Mouse (Mus musculus): ENCODE data around the gene Timeless. TPM values are rescaled to one million over a fixed set of nuclear protein-coding genes. Genes with fewer than 3 reads are reported as not detected.
"Not testable (repeated sequence)": the region's sequence is repeated elsewhere in the genome, so short reads cannot be mapped to it uniquely, and the experiment has no call there.

Timeless gene
- polyA plus RNA-seq, 1 experiment from 2014 or later, result 23.6 TPM

- H3K27me3 ChIP-seq (ENCODE audit: control insufficient read depth, insufficient read depth, low read depth, low read length), result no peaks in the 10 kb centered on the region
- H3K36me3 ChIP-seq (ENCODE audit: control insufficient read depth, insufficient read depth), result no peaks in the 10 kb centered on the region
- peak overlapping the region; percentile 80 for H3K4me2 ChIP-seq (ENCODE audit: low read depth, low read length)
- H3K4me1 ChIP-seq (ENCODE audit: control insufficient read depth, low read depth, low read length), result peaks cover 22% of the 10 kb centered on the region
- 12% methylated on average over 14 of the region's 14 CpGs for WGBS (ENCODE audit: insufficient replicate concordance)
- H3K9me3 ChIP-seq (replicated peaks; ENCODE audit: control insufficient read depth, low read length), result no peaks in the 10 kb centered on the region
- H3K9ac ChIP-seq (ENCODE audit: low read depth, low read length), result peak overlapping the region; percentile 43
- H3K4me3 ChIP-seq (ENCODE audit: low read depth, low read length), result peak overlapping the region; percentile 74
- no peak overlapping the region for H3K27ac ChIP-seq (ENCODE audit: low read length)
- ATAC-seq (ENCODE audit: low read depth), result peak; percentile 20
These were observed 20.9 kb upstream of the Timeless start for GRCm38 (mm10) chr10:128210954-128211353.

GRCm38 (mm10) chr10:128211390-128212108, 20.3 kb upstream of the Timeless start, which contains the start of gene Spryd4:
TSS of gene Spryd4 (minus strand) at chr10:128211807.
- ATAC-seq (ENCODE audit: low read depth), result peak; percentile 94
- Histone ChIP-seq H3K9ac (ENCODE audit: low read depth, low read length) (peak within 1 kb of the TSS; percentile 43), H3K36me3 (ENCODE audit: control insufficient read depth, insufficient read depth) (no peaks in the 10 kb centered on the region), H3K27ac (ENCODE audit: low read length) (peak within 1 kb of the TSS; percentile 67), H3K9me3 (replicated peaks; ENCODE audit: control insufficient read depth, low read length) (no peaks in the 10 kb centered on the region), H3K4me2 (ENCODE audit: low read depth, low read length) (peak within 1 kb of the TSS; percentile 80), H3K4me1 (ENCODE audit: control insufficient read depth, low read depth, low read length) (peaks cover 22% of the 10 kb centered on the region), H3K4me3 (ENCODE audit: low read depth, low read length) (peak within 1 kb of the TSS; percentile 74), H3K27me3 (ENCODE audit: control insufficient read depth, insufficient read depth, low read depth, low read length) (no peaks in the 10 kb centered on the region)
- under 1% methylated on average over 30 of the region's 30 CpGs for WGBS (ENCODE audit: insufficient replicate concordance)

GRCm38 (mm10) chr10:128212148-128212547, 19.7 kb upstream of the Timeless start:
- Histone ChIP-seq H3K9ac (ENCODE audit: low read depth, low read length) (peak overlapping the region; percentile 40; the same call in 1 of the 2 replicates), H3K4me2 (ENCODE audit: low read depth, low read length) (peak overlapping the region; percentile 80), H3K4me1 (ENCODE audit: control insufficient read depth, low read depth, low read length) (peaks cover 22% of the 10 kb centered on the region), H3K9me3 (replicated peaks; ENCODE audit: control insufficient read depth, low read length) (no peaks in the 10 kb centered on the region), H3K27me3 (ENCODE audit: control insufficient read depth, insufficient read depth, low read depth, low read length) (no peaks in the 10 kb centered on the region), H3K4me3 (ENCODE audit: low read depth, low read length) (peak overlapping the region; percentile 74), H3K36me3 (ENCODE audit: control insufficient read depth, insufficient read depth) (no peaks in the 10 kb centered on the region), H3K27ac (ENCODE audit: low read length) (peak overlapping the region; percentile 67)
- 40% methylated on average over 6 of the region's 6 CpGs for WGBS (ENCODE audit: insufficient replicate concordance)
- no peak for ATAC-seq (ENCODE audit: low read depth)

- Histone ChIP-seq H3K9ac (ENCODE audit: low read depth, low read length) (peak overlapping the region; percentile 57), H3K4me2 (ENCODE audit: low read depth, low read length) (peak overlapping the region; percentile 80), H3K4me1 (ENCODE audit: control insufficient read depth, low read depth, low read length) (peaks cover 22% of the 10 kb centered on the region), H3K27me3 (ENCODE audit: control insufficient read depth, insufficient read depth, low read depth, low read length) (no peaks in the 10 kb centered on the region), H3K4me3 (ENCODE audit: low read depth, low read length) (peak overlapping the region; percentile 55), H3K36me3 (ENCODE audit: control insufficient read depth, insufficient read depth) (no peaks in the 10 kb centered on the region), H3K9me3 (replicated peaks; ENCODE audit: control insufficient read depth, low read length) (no peaks in the 10 kb centered on the region), H3K27ac (ENCODE audit: low read length) (no peak overlapping the region)
- ATAC-seq (ENCODE audit: low read depth), result peak; percentile 41
- 0% methylated on average over 18 of the region's 18 CpGs for WGBS (ENCODE audit: insufficient replicate concordance)
These were observed 19.0 kb upstream of the Timeless start for GRCm38 (mm10) chr10:128212871-128213323.

- not testable (repeated sequence) for H3K36me3 ChIP-seq (ENCODE audit: control insufficient read depth, insufficient read depth); H3K27me3 ChIP-seq (ENCODE audit: control insufficient read depth, insufficient read depth, low read depth, low read length); H3K4me2 ChIP-seq (ENCODE audit: low read depth, low read length); H3K9me3 ChIP-seq (replicated peaks; ENCODE audit: control insufficient read depth, low read length); ATAC-seq (ENCODE audit: low read depth); H3K9ac ChIP-seq (ENCODE audit: low read depth, low read length); H3K4me3 ChIP-seq (ENCODE audit: low read depth, low read length); H3K27ac ChIP-seq (ENCODE audit: low read length)
- H3K4me1 ChIP-seq (ENCODE audit: control insufficient read depth, low read depth, low read length), result peaks cover 30% of the 10 kb centered on the region
- WGBS (ENCODE audit: insufficient replicate concordance), result 85% methylated on average over 4 of the region's 4 CpGs
These were observed 17.8 kb upstream of the Timeless start for GRCm38 (mm10) chr10:128214112-128214511.

GRCm38 (mm10) chr10:128214981-128215380, 16.9 kb upstream of the Timeless start:
- H3K4me1 ChIP-seq (ENCODE audit: control insufficient read depth, low read depth, low read length), result peaks cover 34% of the 10 kb centered on the region
- H3K27ac ChIP-seq (ENCODE audit: low read length), result no peak overlapping the region
- H3K27me3 ChIP-seq (ENCODE audit: control insufficient read depth, insufficient read depth, low read depth, low read length), result no peaks in the 10 kb centered on the region
- no peak overlapping the region for H3K4me3 ChIP-seq (ENCODE audit: low read depth, low read length)
- WGBS (ENCODE audit: insufficient replicate concordance), result 73% methylated on average over 5 of the region's 5 CpGs
- no peaks in the 10 kb centered on the region for H3K36me3 ChIP-seq (ENCODE audit: control insufficient read depth, insufficient read depth)
- no peak overlapping the region for H3K9ac ChIP-seq (ENCODE audit: low read depth, low read length)
- no peak for ATAC-seq (ENCODE audit: low read depth)
- H3K9me3 ChIP-seq (replicated peaks; ENCODE audit: control insufficient read depth, low read length), result no peaks in the 10 kb centered on the region
- no peak overlapping the region for H3K4me2 ChIP-seq (ENCODE audit: low read depth, low read length)

GRCm38 (mm10) chr10:128218387-128219117, 13.3 kb upstream of the Timeless start:
- Histone ChIP-seq H3K36me3 (ENCODE audit: control insufficient read depth, insufficient read depth) (no peaks in the 10 kb centered on the region), H3K9ac (ENCODE audit: low read depth, low read length) (peak overlapping the region; percentile 24; the same call in 1 of the 2 replicates), H3K4me3 (ENCODE audit: low read depth, low read length) (no peak overlapping the region), H3K27ac (ENCODE audit: low read length) (peak overlapping the region; percentile 64; the same call in 1 of the 2 replicates), H3K9me3 (replicated peaks; ENCODE audit: control insufficient read depth, low read length) (no peaks in the 10 kb centered on the region), H3K4me2 (ENCODE audit: low read depth, low read length) (no peak overlapping the region), H3K4me1 (ENCODE audit: control insufficient read depth, low read depth, low read length) (peaks cover 17% of the 10 kb centered on the region), H3K27me3 (ENCODE audit: control insufficient read depth, insufficient read depth, low read depth, low read length) (no peaks in the 10 kb centered on the region)
- WGBS (ENCODE audit: insufficient replicate concordance), result 41% methylated on average over 18 of the region's 18 CpGs
- peak; percentile 82 for ATAC-seq (ENCODE audit: low read depth)

GRCm38 (mm10) chr10:128221533-128222286, 10.2 kb upstream of the Timeless start:
- H3K9me3 ChIP-seq (replicated peaks; ENCODE audit: control insufficient read depth, low read length), result no peaks in the 10 kb centered on the region
- no peak overlapping the region for H3K27ac ChIP-seq (ENCODE audit: low read length)
- no peaks in the 10 kb centered on the region for H3K36me3 ChIP-seq (ENCODE audit: control insufficient read depth, insufficient read depth)
- H3K4me1 ChIP-seq (ENCODE audit: control insufficient read depth, low read depth, low read length), result peaks cover 17% of the 10 kb centered on the region
- no peak overlapping the region for H3K4me2 ChIP-seq (ENCODE audit: low read depth, low read length)
- no peaks in the 10 kb centered on the region for H3K27me3 ChIP-seq (ENCODE audit: control insufficient read depth, insufficient read depth, low read depth, low read length)
- ATAC-seq (ENCODE audit: low read depth), result no peak
- no peak overlapping the region for H3K4me3 ChIP-seq (ENCODE audit: low read depth, low read length)
- H3K9ac ChIP-seq (ENCODE audit: low read depth, low read length), result no peak overlapping the region
- 57% methylated on average over 16 of the region's 16 CpGs for WGBS (ENCODE audit: insufficient replicate concordance)
